In the genomic region with DNA sequence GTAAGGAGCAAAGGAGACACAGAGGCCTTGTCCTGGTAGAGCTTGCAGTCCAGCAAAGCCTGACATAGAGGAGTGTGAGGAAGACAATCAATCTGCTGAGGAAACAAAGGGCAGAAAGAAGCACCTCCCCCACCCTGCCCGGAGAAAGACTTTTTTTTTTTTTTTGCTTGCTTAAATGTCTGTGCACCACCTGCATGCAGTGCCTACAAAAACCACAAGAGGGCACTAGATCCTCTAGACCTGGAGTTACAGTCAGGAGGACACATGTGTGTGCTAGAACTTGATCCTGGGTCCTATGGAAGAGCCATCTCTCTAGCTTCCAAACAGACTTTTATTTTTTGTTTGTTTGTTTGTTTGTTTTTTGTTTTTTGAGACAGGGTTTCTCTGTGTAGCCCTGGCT, we compare ENCODE assay signal across 11 mouse cellular contexts. TPM values are rescaled to one million over a fixed set of nuclear protein-coding genes. Genes with fewer than 3 reads are reported as not detected.
DNase-seq lines count a peak whose midpoint lies in the region; ATAC-seq and TF ChIP-seq lines count a peak whose summit lies in the region.
"Had no signal": no experiment of that assay in that cellular context is flagged by ENCODE, and none has a peak within 500 bp of the region (broad histone marks: within the 10 kb centered on the region; RNA-seq: fewer than 3 reads in every experiment).

No protein-coding gene starts in this region.

- H3K27me3 ChIP-seq in heart, postnatal 0 days (ENCODE audit: control insufficient read depth, insufficient read depth, low read length) = no peaks in the 10 kb centered on the region
- H3K27me3 ChIP-seq in heart, embryonic 10.5 days (ENCODE audit: insufficient read depth, poor library complexity, severe bottlenecking) = no peaks in the 10 kb centered on the region
- H3K27me3 ChIP-seq: embryonic facial prominence, embryonic 13.5 days; liver, embryonic 15.5 days had no signal

- H3K9me3 ChIP-seq in heart, postnatal 0 days (replicated peaks; ENCODE audit: control insufficient read depth, low read length) = no peaks in the 10 kb centered on the region
- no peaks in the 10 kb centered on the region for H3K9me3 ChIP-seq in heart, embryonic 10.5 days
- H3K9me3 ChIP-seq: embryonic facial prominence, embryonic 13.5 days; liver, embryonic 15.5 days had no signal

- intact Hi-C loops in heart, postnatal 25 days (cut with DNase I) = no loop called here

- no peak overlapping the region for H3K4me2 ChIP-seq in heart, postnatal 0 days (ENCODE audit: low read depth, low read length)
- H3K4me2 ChIP-seq: embryonic facial prominence, embryonic 13.5 days; liver, embryonic 15.5 days had no signal

- TF ChIP-seq CTCF in heart, postnatal 0 days (IDR thresholded peaks at IDR 0.05; ENCODE audit: low read depth) = peak; percentile 62

- H3K4me1 ChIP-seq in heart, postnatal 0 days (ENCODE audit: control insufficient read depth, insufficient read depth) = peaks cover 8% of the 10 kb centered on the region
- peaks cover 17% of the 10 kb centered on the region for H3K4me1 ChIP-seq in heart, embryonic 10.5 days

- H3K36me3 ChIP-seq in heart, postnatal 0 days (replicated peaks; ENCODE audit: control insufficient read depth, insufficient read depth, low read length) = no peaks in the 10 kb centered on the region
- H3K36me3 ChIP-seq in heart, embryonic 10.5 days = 0 out of 2 replicates have a peak, but pooled peaks cover under 1% of the 10 kb centered on the region
- H3K36me3 ChIP-seq: embryonic facial prominence, embryonic 13.5 days; liver, embryonic 15.5 days had no signal

- H3K27ac ChIP-seq in heart, postnatal 0 days (ENCODE audit: low read depth) = no peak overlapping the region
- no peak overlapping the region for H3K27ac ChIP-seq in heart, embryonic 10.5 days
- H3K27ac ChIP-seq: embryonic facial prominence, embryonic 13.5 days; liver, embryonic 15.5 days had no signal

- no peak for ATAC-seq in heart, postnatal 0 days (ENCODE audit: insufficient read depth, low read depth)

- 7% methylated on average over 1 of the region's 1 CpGs for WGBS in heart, postnatal 0 days
- WGBS in heart, embryonic 10.5 days = 13% methylated on average over 1 of the region's 1 CpGs

- TF ChIP-seq EP300 in heart, postnatal 0 days (IDR thresholded peaks at IDR 0.05; ENCODE audit: low read depth) = no peak

- H3K9ac ChIP-seq in heart, postnatal 0 days (replicated peaks; ENCODE audit: low read depth, low read length) = no peak overlapping the region
- H3K9ac ChIP-seq: embryonic facial prominence, embryonic 13.5 days; liver, embryonic 15.5 days had no signal

- no peak overlapping the region for H3K4me3 ChIP-seq in heart, postnatal 0 days (ENCODE audit: low read depth, low read length)
- no peak overlapping the region for H3K4me3 ChIP-seq in heart, embryonic 10.5 days
- H3K4me3 ChIP-seq: embryonic facial prominence, embryonic 13.5 days; liver, embryonic 15.5 days had no signal

- no peak for DNase-seq in heart, postnatal 0 days (ENCODE audit: low spot score)
- no peak for DNase-seq in heart, embryonic 10.5 days (ENCODE audit: low spot score)
- peak; percentile 69 for DNase-seq in urinary bladder, postnatal 14 days (ENCODE audit: low spot score)
- DNase-seq in urinary bladder, postnatal 25 days (ENCODE audit: low spot score) = no peak
- peak; percentile 82 for DNase-seq in embryo, embryonic 10.5 days (ENCODE audit: low spot score)
- DNase-seq in lung, postnatal 14 days = peak; percentile 75
- DNase-seq in thymus, postnatal 36 days = peak; percentile 72 to 77
- DNase-seq in heart, postnatal 25 days (ENCODE audit: low spot score) = no peak

RNA-seq across cellular contexts. Expression of a gene that starts 3.4 kb away (rescaled TPM):
- 32.5 and 36.2 TPM in 2 replicates for total RNA-seq in heart, postnatal 0 days (2014; rRNA removed; ENCODE audit: low replicate concordance)
- polyA plus RNA-seq in heart, postnatal 0 days (2015; fragmentation: Nextera tagmentation; extraction: Ambion mirVana) = 5.2 and 5.4 TPM in 2 replicates
- polyA plus RNA-seq in heart, embryonic 10.5 days (2016; fragmentation: Nextera tagmentation; extraction: Ambion mirVana) = 9.1 and 14.3 TPM in 2 replicates
- 10 to 100 TPM; 21.1 to 21.7 TPM for total RNA-seq in heart, postnatal 25 days (2021)

RNA-seq across cellular contexts. Expression of a gene that starts 15.1 kb away (rescaled TPM):
- total RNA-seq in heart, postnatal 0 days (2014; rRNA removed; ENCODE audit: low replicate concordance) = 57.4 and 61.7 TPM in 2 replicates
- 29.8 and 30.1 TPM in 2 replicates for polyA plus RNA-seq in heart, postnatal 0 days (2015; fragmentation: Nextera tagmentation; extraction: Ambion mirVana)
- 40.1 and 41.8 TPM in 2 replicates for polyA plus RNA-seq in heart, embryonic 10.5 days (2016; fragmentation: Nextera tagmentation; extraction: Ambion mirVana)
- 10 to 100 TPM; 20.7 to 23.3 TPM for total RNA-seq in heart, postnatal 25 days (2021)

RNA-seq across cellular contexts. Expression of a gene that starts 19.7 kb away (rescaled TPM):
- 30.8 and 34.5 TPM in 2 replicates for total RNA-seq in heart, postnatal 0 days (2014; rRNA removed; ENCODE audit: low replicate concordance)
- 36.5 and 42.5 TPM in 2 replicates for polyA plus RNA-seq in heart, postnatal 0 days (2015; fragmentation: Nextera tagmentation; extraction: Ambion mirVana)
- polyA plus RNA-seq in heart, embryonic 10.5 days (2016; fragmentation: Nextera tagmentation; extraction: Ambion mirVana) = 60.4 and 75.4 TPM in 2 replicates
- 10 to 100 TPM; 56.7 to 57.3 TPM for total RNA-seq in heart, postnatal 25 days (2021)

RNA-seq across cellular contexts. Expression of a gene that starts 31.3 kb away (rescaled TPM):
- 0.99 and 1.2 TPM in 2 replicates for total RNA-seq in heart, postnatal 0 days (2014; rRNA removed; ENCODE audit: low replicate concordance)
- 0.07 TPM in 2 replicates for polyA plus RNA-seq in heart, postnatal 0 days (2015; fragmentation: Nextera tagmentation; extraction: Ambion mirVana)
- polyA plus RNA-seq in heart, embryonic 10.5 days (2016; fragmentation: Nextera tagmentation; extraction: Ambion mirVana) = 0.06 and 0.08 TPM in 2 replicates
- total RNA-seq in heart, postnatal 25 days (2021) = under 1 TPM; 0.61 to 0.68 TPM
- polyA plus RNA-seq: stomach, embryonic 14.5 days had no signal

RNA-seq across cellular contexts. Expression of a gene that starts 51.2 kb away (rescaled TPM):
- 3.9 and 5.6 TPM in 2 replicates for total RNA-seq in heart, postnatal 0 days (2014; rRNA removed; ENCODE audit: low replicate concordance)
- 2.2 and 2.9 TPM in 2 replicates for polyA plus RNA-seq in heart, postnatal 0 days (2015; fragmentation: Nextera tagmentation; extraction: Ambion mirVana)
- 16.5 and 19.4 TPM in 2 replicates for polyA plus RNA-seq in heart, embryonic 10.5 days (2016; fragmentation: Nextera tagmentation; extraction: Ambion mirVana)
- total RNA-seq in heart, postnatal 25 days (2021) = under 1 TPM; 0.10 to 0.39 TPM

Comparison
In these comparisons a context has a peak if more than half of its experiments do, and no peak if none do; other contexts are left out.
1. DNase-seq: peak in urinary bladder, postnatal 14 days (single experiment), embryo, embryonic 10.5 days (single experiment), lung, postnatal 14 days (single experiment) and thymus, postnatal 36 days (2 of 2); none in heart, postnatal 0 days (single experiment), heart, embryonic 10.5 days (single experiment), urinary bladder, postnatal 25 days (single experiment) and heart, postnatal 25 days (single experiment).